Mouse (Mus musculus): Measurements from ENCODE around the gene Ddx27. TPM values are rescaled to one million over a fixed set of nuclear protein-coding genes. Genes with fewer than 3 reads are reported as not detected.

Ddx27 gene
- 128 and 132 TPM in 2 replicates for total RNA-seq (2012; rRNA removed)

DNA sequence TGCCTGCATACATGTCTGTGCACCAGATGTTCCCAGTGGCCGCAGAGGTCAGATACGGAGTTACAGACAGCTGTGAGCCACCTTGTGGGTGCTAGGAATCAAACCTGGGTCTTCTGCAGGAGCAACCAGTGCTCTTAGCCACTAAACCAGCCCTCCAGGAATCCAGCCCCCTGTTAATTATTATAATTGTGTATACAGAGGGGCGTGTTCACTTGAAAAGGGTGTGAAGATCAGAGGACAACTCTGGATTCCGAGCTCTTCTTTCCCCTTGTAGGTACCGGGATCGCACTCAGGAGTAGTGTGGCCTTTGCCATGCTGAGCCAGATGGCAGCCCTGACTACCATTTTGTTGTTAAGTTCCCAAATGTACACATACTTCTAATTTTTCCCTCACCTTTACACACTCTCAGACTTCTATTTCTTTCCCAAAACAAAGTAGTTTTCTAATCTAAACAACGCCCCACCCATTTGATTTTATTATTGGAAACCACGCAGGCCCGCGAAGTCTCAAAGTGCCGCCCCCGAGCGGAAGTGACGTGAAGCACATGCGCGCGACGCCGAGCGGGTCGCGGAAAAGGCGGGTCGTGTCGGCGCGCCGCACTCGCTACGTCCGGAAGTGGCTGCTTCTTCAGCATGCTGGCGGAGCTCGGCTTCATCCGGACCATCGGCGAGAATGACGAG, at the start of gene Ddx27:
TSS of gene Ddx27 (plus strand) at position 492 of the 680 bp plus-strand sequence.
- Histone ChIP-seq H3K36me3 (ENCODE audit: control insufficient read depth, insufficient read depth, low read length, poor library complexity, severe bottlenecking) (peaks cover 16% of the 10 kb centered on the region), H3K9me3 (ENCODE audit: control insufficient read depth, insufficient read depth, low read depth, low read length) (no peaks in the 10 kb centered on the region), H3K4me3 (ENCODE audit: insufficient read depth in 1 of 2, low read depth in 1 of 2, low read length in 2 of 2, poor library complexity in 1 of 2, severe bottlenecking in 1 of 2) (peak within 1 kb of the TSS; percentile 91 to 94), H3K9ac (ENCODE audit: insufficient read depth, low read depth, low read length, poor library complexity, severe bottlenecking) (peak within 1 kb of the TSS; percentile 97), H3K27ac (ENCODE audit: insufficient read depth, low read depth, low read length, poor library complexity, severe bottlenecking) (peak within 1 kb of the TSS; percentile 64), H3K4me1 (ENCODE audit: control insufficient read depth in 2 of 2, insufficient read depth in 2 of 2, low read length in 2 of 2, poor library complexity in 1 of 2) (peaks cover 3 to 6% of the 10 kb centered on the region in 2 experiments; a peak in 3 of 4 replicates)
- TF ChIP-seq ZC3H11A (IDR thresholded peaks at IDR 0.05; ENCODE audit: borderline replicate concordance, low read depth, low read length) (no peak), HCFC1 (IDR thresholded peaks at IDR 0.05; ENCODE audit: borderline replicate concordance, insufficient read depth, low read length) (peak; percentile 81)
- peak; percentile 80 for DNase-seq (ENCODE audit: low read depth, low spot score)
- in situ Hi-C loops (cut with MboI; ENCODE audit: low sequenced_read_pairs in 2 of 2, unreplicated experiment in 2 of 2), result no loop called here

DNA sequence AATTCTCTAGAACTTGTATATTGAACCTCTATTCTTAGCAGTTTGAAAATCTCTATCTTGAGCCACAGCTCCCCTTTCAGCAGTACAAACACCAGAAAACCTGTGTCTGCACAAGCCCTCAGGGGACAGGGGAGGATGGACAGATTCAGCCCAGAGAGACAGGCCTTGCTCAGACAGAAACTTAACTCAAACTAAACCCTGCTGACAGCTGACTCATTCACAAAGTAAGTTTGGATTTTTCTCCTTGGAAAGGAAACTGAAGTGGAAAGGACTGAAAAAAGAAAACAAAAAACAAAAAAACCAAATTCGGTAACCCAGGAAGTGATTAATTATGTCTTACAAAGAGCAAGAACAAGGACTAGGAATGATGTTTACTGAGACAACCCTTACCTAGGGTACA, 41.8 kb upstream of the Ddx27 start:
- H3K9ac ChIP-seq (ENCODE audit: insufficient read depth, low read depth, low read length, poor library complexity, severe bottlenecking), result no peak overlapping the region
- H3K9me3 ChIP-seq (ENCODE audit: control insufficient read depth, insufficient read depth, low read depth, low read length), result no peaks in the 10 kb centered on the region
- TF ChIP-seq ZC3H11A (IDR thresholded peaks at IDR 0.05; ENCODE audit: borderline replicate concordance, low read depth, low read length) (no peak), ZNF384 (IDR thresholded peaks at IDR 0.05; ENCODE audit: low read depth, low read length) (no peak), HCFC1 (IDR thresholded peaks at IDR 0.05; ENCODE audit: borderline replicate concordance, insufficient read depth, low read length) (no peak), CHD2 (IDR thresholded peaks at IDR 0.05; ENCODE audit: low read depth, low read length) (no peak), MAFK (IDR thresholded peaks at IDR 0.05; ENCODE audit: insufficient read depth, low read depth, low read length) (no peak)
- no peak overlapping the region; the same call in 1 of the 2 replicates for H3K27ac ChIP-seq (ENCODE audit: insufficient read depth, low read depth, low read length, poor library complexity, severe bottlenecking)
- peaks cover 0 to 4% of the 10 kb centered on the region in 2 experiments; a peak in 1 of 4 replicates for H3K4me1 ChIP-seq (ENCODE audit: control insufficient read depth in 2 of 2, insufficient read depth in 2 of 2, low read length in 2 of 2, poor library complexity in 1 of 2)
- no peaks in the 10 kb centered on the region for H3K36me3 ChIP-seq (ENCODE audit: control insufficient read depth, insufficient read depth, low read length, poor library complexity, severe bottlenecking)
- H3K4me3 ChIP-seq (ENCODE audit: insufficient read depth in 1 of 2, low read depth in 1 of 2, low read length in 2 of 2, poor library complexity in 1 of 2, severe bottlenecking in 1 of 2), result no peak overlapping the region
- no peak for DNase-seq (ENCODE audit: low read depth, low spot score)
- in situ Hi-C loops (cut with MboI; ENCODE audit: low sequenced_read_pairs in 2 of 2, unreplicated experiment in 2 of 2), result no loop called here

DNA sequence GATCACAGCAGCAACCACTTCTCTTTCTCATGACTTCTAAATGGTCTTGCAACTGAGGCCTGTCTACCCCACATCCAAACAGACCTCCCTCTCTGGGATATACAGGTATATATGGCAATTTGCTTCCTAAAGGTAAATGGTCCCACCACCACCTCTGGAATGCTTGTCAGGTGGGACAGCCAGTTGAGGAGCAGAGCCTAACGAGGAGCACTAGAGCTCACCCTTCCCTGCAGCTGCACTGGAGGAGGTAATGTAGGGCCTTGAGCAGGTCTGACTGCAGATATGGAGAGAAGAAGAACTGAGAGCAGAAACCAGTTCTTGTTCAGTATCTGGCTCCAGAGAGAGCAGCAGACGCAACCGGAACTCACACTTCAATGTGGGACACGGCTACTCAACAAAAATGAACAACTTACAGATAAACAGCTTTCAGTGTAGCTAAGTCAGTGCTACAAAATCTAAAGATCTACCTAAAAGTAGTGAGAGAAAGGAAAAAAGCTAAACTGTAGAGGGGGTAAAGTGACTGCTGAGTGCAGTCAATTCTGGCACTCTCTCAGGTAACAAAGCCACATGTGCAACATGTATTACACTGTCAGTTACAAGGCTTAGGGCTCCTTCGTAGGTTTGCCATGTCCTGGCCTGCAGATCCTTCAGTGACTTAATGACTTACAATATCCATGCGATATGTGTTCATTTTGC, 40.7 kb upstream of the Ddx27 start:
- H3K4me3 ChIP-seq (ENCODE audit: insufficient read depth in 1 of 2, low read depth in 1 of 2, low read length in 2 of 2, poor library complexity in 1 of 2, severe bottlenecking in 1 of 2), result no peak overlapping the region
- no peaks in the 10 kb centered on the region for H3K36me3 ChIP-seq (ENCODE audit: control insufficient read depth, insufficient read depth, low read length, poor library complexity, severe bottlenecking)
- TF ChIP-seq ZNF384 (IDR thresholded peaks at IDR 0.05; ENCODE audit: low read depth, low read length) (no peak), HCFC1 (IDR thresholded peaks at IDR 0.05; ENCODE audit: borderline replicate concordance, insufficient read depth, low read length) (no peak), CHD2 (IDR thresholded peaks at IDR 0.05; ENCODE audit: low read depth, low read length) (no peak), MAFK (IDR thresholded peaks at IDR 0.05; ENCODE audit: insufficient read depth, low read depth, low read length) (no peak), ZC3H11A (IDR thresholded peaks at IDR 0.05; ENCODE audit: borderline replicate concordance, low read depth, low read length) (no peak)
- in situ Hi-C loops (cut with MboI; ENCODE audit: low sequenced_read_pairs in 2 of 2, unreplicated experiment in 2 of 2), result no loop called here
- peaks cover 0 to 4% of the 10 kb centered on the region in 2 experiments; a peak in 1 of 4 replicates for H3K4me1 ChIP-seq (ENCODE audit: control insufficient read depth in 2 of 2, insufficient read depth in 2 of 2, low read length in 2 of 2, poor library complexity in 1 of 2)
- H3K9ac ChIP-seq (ENCODE audit: insufficient read depth, low read depth, low read length, poor library complexity, severe bottlenecking), result no peak overlapping the region
- no peak overlapping the region for H3K27ac ChIP-seq (ENCODE audit: insufficient read depth, low read depth, low read length, poor library complexity, severe bottlenecking)
- H3K9me3 ChIP-seq (ENCODE audit: control insufficient read depth, insufficient read depth, low read depth, low read length), result no peaks in the 10 kb centered on the region
- no peak for DNase-seq (ENCODE audit: low read depth, low spot score)

DNA sequence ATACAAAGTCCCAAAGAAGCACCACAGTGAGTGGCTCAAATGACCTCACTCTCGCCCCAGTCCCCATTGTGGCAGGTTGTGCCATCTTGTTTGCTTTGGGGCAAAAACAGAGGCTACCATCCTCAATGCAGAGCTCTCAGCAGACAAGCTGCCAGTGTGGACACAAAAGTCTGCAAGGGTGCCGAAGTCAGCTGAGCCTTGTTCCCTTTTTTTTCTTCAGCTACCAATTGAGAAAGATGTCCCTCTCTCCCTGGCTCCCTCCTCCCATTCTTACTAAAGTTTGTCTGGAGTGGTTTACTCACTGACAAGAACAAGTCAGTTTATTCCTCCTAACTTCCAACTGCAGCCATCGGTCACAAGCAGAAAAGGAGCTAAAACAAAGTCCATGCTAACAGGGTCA, 38.6 kb upstream of the Ddx27 start:
- H3K9ac ChIP-seq (ENCODE audit: insufficient read depth, low read depth, low read length, poor library complexity, severe bottlenecking), result no peak overlapping the region
- in situ Hi-C loops (cut with MboI; ENCODE audit: low sequenced_read_pairs in 2 of 2, unreplicated experiment in 2 of 2), result no loop called here
- H3K27ac ChIP-seq (ENCODE audit: insufficient read depth, low read depth, low read length, poor library complexity, severe bottlenecking), result no peak overlapping the region
- DNase-seq (ENCODE audit: low read depth, low spot score), result no peak
- H3K4me3 ChIP-seq (ENCODE audit: insufficient read depth in 1 of 2, low read depth in 1 of 2, low read length in 2 of 2, poor library complexity in 1 of 2, severe bottlenecking in 1 of 2), result no peak overlapping the region
- TF ChIP-seq ZNF384 (IDR thresholded peaks at IDR 0.05; ENCODE audit: low read depth, low read length) (no peak), HCFC1 (IDR thresholded peaks at IDR 0.05; ENCODE audit: borderline replicate concordance, insufficient read depth, low read length) (no peak), ZC3H11A (IDR thresholded peaks at IDR 0.05; ENCODE audit: borderline replicate concordance, low read depth, low read length) (no peak), CHD2 (IDR thresholded peaks at IDR 0.05; ENCODE audit: low read depth, low read length) (no peak), MAFK (IDR thresholded peaks at IDR 0.05; ENCODE audit: insufficient read depth, low read depth, low read length) (no peak)
- no peaks in the 10 kb centered on the region for H3K36me3 ChIP-seq (ENCODE audit: control insufficient read depth, insufficient read depth, low read length, poor library complexity, severe bottlenecking)
- peaks cover 0 to 4% of the 10 kb centered on the region in 2 experiments; a peak in 1 of 4 replicates for H3K4me1 ChIP-seq (ENCODE audit: control insufficient read depth in 2 of 2, insufficient read depth in 2 of 2, low read length in 2 of 2, poor library complexity in 1 of 2)
- no peaks in the 10 kb centered on the region for H3K9me3 ChIP-seq (ENCODE audit: control insufficient read depth, insufficient read depth, low read depth, low read length)

All from ES-E14 (cell line).